Mouse (Mus musculus): ENCODE results near the gene Cacnb2.

GRCm38 (mm10) chr2:14711751-14712150 lies 108.9 kb downstream of the Cacnb2 start:
- TF ChIP-seq POLR2A (IDR thresholded peaks at IDR 0.05; ENCODE audit: borderline replicate concordance, insufficient read depth, low read length) (no peak), CTCF (IDR thresholded peaks at IDR 0.05; ENCODE audit: borderline replicate concordance, insufficient read depth, low read depth, low read length) (no peak; the same call in 1 of the 2 replicates)

Data from cerebellum, adult 2 months (tissue).